Mouse (Mus musculus): ENCODE results near the gene Ipo9. TPM values are rescaled to one million over a fixed set of nuclear protein-coding genes. Genes with fewer than 3 reads are reported as not detected.

The Ipo9 gene
- total and polyA plus RNA-seq, 3 experiments = 27.4 to 56.2 TPM; not detected in 1

- no peaks in the 10 kb centered on the region for H3K79me2 ChIP-seq (ENCODE audit: control insufficient read depth, insufficient read depth, low read length, poor library complexity)
- H3K4me3 ChIP-seq (ENCODE audit: control insufficient read depth in 1 of 2, insufficient read depth in 1 of 2, low read depth in 2 of 2, low read length in 2 of 2) = no peak overlapping the region
- TF ChIP-seq SIN3A (IDR thresholded peaks at IDR 0.05; ENCODE audit: low read length) = no peak
- TF ChIP-seq POLR2A (IDR thresholded peaks at IDR 0.05; ENCODE audit: control insufficient read depth in 1 of 2, insufficient read depth in 1 of 2, low read depth in 1 of 2, low read length in 2 of 2, poor library complexity in 1 of 2) = no peak
- no peak for TF ChIP-seq EP300 (IDR thresholded peaks at IDR 0.05; ENCODE audit: low read depth in 1 of 2, low read length in 2 of 2)
- TF ChIP-seq MAFK (IDR thresholded peaks at IDR 0.05; ENCODE audit: borderline replicate concordance, low read depth, low read length) = no peak
- no peak for TF ChIP-seq SMC3 (IDR thresholded peaks at IDR 0.05; ENCODE audit: low read depth, low read length)
- TF ChIP-seq MEF2A (IDR thresholded peaks at IDR 0.05; ENCODE audit: extremely low read depth, insufficient replicate concordance, low read depth, low read length, poor library complexity, severe bottlenecking) = no peak
- TF ChIP-seq TCF12 (IDR thresholded peaks at IDR 0.05; ENCODE audit: low read depth, low read length) = no peak
- TF ChIP-seq ZNF384 (IDR thresholded peaks at IDR 0.05; ENCODE audit: low read depth, low read length) = no peak
- no peak for TF ChIP-seq TAL1 (IDR thresholded peaks at IDR 0.05; ENCODE audit: low read length)
- TF ChIP-seq JUND (IDR thresholded peaks at IDR 0.05; ENCODE audit: low read depth, low read length) = no peak
- no peak overlapping the region for H3K9ac ChIP-seq (ENCODE audit: control insufficient read depth, low read depth, low read length, poor library complexity, severe bottlenecking)
- no peak for DNase-seq (ENCODE audit: low read depth, low spot score)
- no peak overlapping the region for H3K27ac ChIP-seq (ENCODE audit: control insufficient read depth, low read depth, low read length)
- H3K9me3 ChIP-seq (replicated peaks; ENCODE audit: insufficient read depth, low read length) = no peaks in the 10 kb centered on the region
- H3K27me3 ChIP-seq (ENCODE audit: control insufficient read depth in 1 of 2, insufficient read depth in 2 of 2, low read length in 2 of 2) = no peaks in the 10 kb centered on the region
- peaks cover 0 to 7% of the 10 kb centered on the region in 2 experiments; a peak in 2 of 4 replicates for H3K4me1 ChIP-seq (ENCODE audit: control insufficient read depth in 1 of 2, insufficient read depth in 2 of 2, low read length in 2 of 2)
- no peaks in the 10 kb centered on the region for H3K36me3 ChIP-seq (ENCODE audit: control insufficient read depth in 1 of 2, insufficient read depth in 2 of 2, low read length in 2 of 2)
Measured at GRCm38 (mm10) chr1:135449876-135450275, 19.6 kb upstream of the Ipo9 start.

- Histone ChIP-seq H3K4me3 (ENCODE audit: control insufficient read depth in 1 of 2, insufficient read depth in 1 of 2, low read depth in 2 of 2, low read length in 2 of 2) (no peak overlapping the region), H3K4me1 (ENCODE audit: control insufficient read depth in 1 of 2, insufficient read depth in 2 of 2, low read length in 2 of 2) (peaks cover 0 to 7% of the 10 kb centered on the region in 2 experiments; a peak in 2 of 4 replicates), H3K27ac (ENCODE audit: control insufficient read depth, low read depth, low read length) (no peak overlapping the region), H3K27me3 (ENCODE audit: control insufficient read depth in 1 of 2, insufficient read depth in 2 of 2, low read length in 2 of 2) (no peaks in the 10 kb centered on the region), H3K9me3 (replicated peaks; ENCODE audit: insufficient read depth, low read length) (no peaks in the 10 kb centered on the region), H3K79me2 (ENCODE audit: control insufficient read depth, insufficient read depth, low read length, poor library complexity) (no peaks in the 10 kb centered on the region), H3K9ac (ENCODE audit: control insufficient read depth, low read depth, low read length, poor library complexity, severe bottlenecking) (no peak overlapping the region), H3K36me3 (ENCODE audit: control insufficient read depth in 1 of 2, insufficient read depth in 2 of 2, low read length in 2 of 2) (no peaks in the 10 kb centered on the region)
- no peak for DNase-seq (ENCODE audit: low read depth, low spot score)
- TF ChIP-seq CHD1 (IDR thresholded peaks at IDR 0.05; ENCODE audit: low read depth, low read length) = no peak
- no peak for TF ChIP-seq MAFK (IDR thresholded peaks at IDR 0.05; ENCODE audit: borderline replicate concordance, low read depth, low read length)
- TF ChIP-seq MAZ (IDR thresholded peaks at IDR 0.05; ENCODE audit: low read depth, low read length) = no peak
- TF ChIP-seq TAL1 (IDR thresholded peaks at IDR 0.05; ENCODE audit: low read length) = no peak
- no peak for TF ChIP-seq POLR2AphosphoS5 (IDR thresholded peaks at IDR 0.05; ENCODE audit: borderline replicate concordance, low read depth, low read length)
- TF ChIP-seq RAD21 (IDR thresholded peaks at IDR 0.05; ENCODE audit: low read depth, low read length) = no peak
- TF ChIP-seq TBP (IDR thresholded peaks at IDR 0.05; ENCODE audit: low read depth, low read length) = no peak
- no peak for TF ChIP-seq MEF2A (IDR thresholded peaks at IDR 0.05; ENCODE audit: extremely low read depth, insufficient replicate concordance, low read depth, low read length, poor library complexity, severe bottlenecking)
- no peak for TF ChIP-seq CTCF (IDR thresholded peaks at IDR 0.05 in 2 of 3, conservative IDR thresholded peaks at IDR 0.05 in 1 of 3; ENCODE audit: control insufficient read depth in 1 of 3, insufficient read depth in 1 of 3, low read depth in 2 of 3, low read length in 3 of 3, poor library complexity in 1 of 3, severe bottlenecking in 1 of 3)
- TF ChIP-seq ZMIZ1 (IDR thresholded peaks at IDR 0.05; ENCODE audit: low read depth, low read length) = no peak
- no peak for TF ChIP-seq ZC3H11A (IDR thresholded peaks at IDR 0.05; ENCODE audit: low read depth, low read length)
- TF ChIP-seq CHD2 (IDR thresholded peaks at IDR 0.05; ENCODE audit: low read length) = no peak
- no peak for TF ChIP-seq POLR2AphosphoS2 (IDR thresholded peaks at IDR 0.05; ENCODE audit: low read length)
- TF ChIP-seq ZNF384 (IDR thresholded peaks at IDR 0.05; ENCODE audit: low read depth, low read length) = no peak
Measured at GRCm38 (mm10) chr1:135448940-135449339, 18.6 kb upstream of the Ipo9 start.
